Mouse (Mus musculus): Measurements from ENCODE around the gene Rassf1.

Gene Rassf1

GRCm38 (mm10) chr9:107596619-107597569, 45.5 kb downstream of the Rassf1 start:
- no peak for TF ChIP-seq GATA4 (IDR thresholded peaks at IDR 0.05; ENCODE audit: insufficient replicate concordance, low read length)

- TF ChIP-seq GATA4 (IDR thresholded peaks at IDR 0.05; ENCODE audit: insufficient replicate concordance, low read length) = no peak
Measured at GRCm38 (mm10) chr9:107598385-107598784, 47.0 kb downstream of the Rassf1 start.

- no peak for TF ChIP-seq GATA4 (IDR thresholded peaks at IDR 0.05; ENCODE audit: insufficient replicate concordance, low read length)
Measured at GRCm38 (mm10) chr9:107599433-107599832, 48.1 kb downstream of the Rassf1 start.

- no peak for TF ChIP-seq GATA4 (IDR thresholded peaks at IDR 0.05; ENCODE audit: insufficient replicate concordance, low read length)
Measured at GRCm38 (mm10) chr9:107599842-107600241, 48.5 kb downstream of the Rassf1 start.

GRCm38 (mm10) chr9:107600745-107601144, 49.4 kb downstream of the Rassf1 start:
- TF ChIP-seq GATA4 (IDR thresholded peaks at IDR 0.05; ENCODE audit: insufficient replicate concordance, low read length) = no peak

- no peak for TF ChIP-seq GATA4 (IDR thresholded peaks at IDR 0.05; ENCODE audit: insufficient replicate concordance, low read length)
Measured at GRCm38 (mm10) chr9:107601275-107601674, 49.9 kb downstream of the Rassf1 start.

- no peak; the same call in 1 of the 2 replicates for TF ChIP-seq GATA4 (IDR thresholded peaks at IDR 0.05; ENCODE audit: insufficient replicate concordance, low read length)
Measured at GRCm38 (mm10) chr9:107602068-107602648, 50.8 kb downstream of the Rassf1 start.

GRCm38 (mm10) chr9:107603251-107603650, 51.9 kb downstream of the Rassf1 start:
- no peak for TF ChIP-seq GATA4 (IDR thresholded peaks at IDR 0.05; ENCODE audit: insufficient replicate concordance, low read length)

- no peak for TF ChIP-seq GATA4 (IDR thresholded peaks at IDR 0.05; ENCODE audit: insufficient replicate concordance, low read length)
Measured at GRCm38 (mm10) chr9:107605041-107605661, 53.8 kb downstream of the Rassf1 start.

GRCm38 (mm10) chr9:107606591-107606990, 55.2 kb downstream of the Rassf1 start:
- TF ChIP-seq GATA4 (IDR thresholded peaks at IDR 0.05; ENCODE audit: insufficient replicate concordance, low read length) = no peak

GRCm38 (mm10) chr9:107607036-107607435, 55.7 kb downstream of the Rassf1 start:
- TF ChIP-seq GATA4 (IDR thresholded peaks at IDR 0.05; ENCODE audit: insufficient replicate concordance, low read length) = no peak

GRCm38 (mm10) chr9:107607653-107608245, 56.4 kb downstream of the Rassf1 start:
- TF ChIP-seq GATA4 (IDR thresholded peaks at IDR 0.05; ENCODE audit: insufficient replicate concordance, low read length) = no peak

GRCm38 (mm10) chr9:107608741-107609432, 57.5 kb downstream of the Rassf1 start, which contains the start of gene Sema3b:
Gene Sema3b (minus strand): TSS chr9:107609229.
- TF ChIP-seq GATA4 (IDR thresholded peaks at IDR 0.05; ENCODE audit: insufficient replicate concordance, low read length) = no peak

GRCm38 (mm10) chr9:107609433-107609830, 58.1 kb downstream of the Rassf1 start:
- TF ChIP-seq GATA4 (IDR thresholded peaks at IDR 0.05; ENCODE audit: insufficient replicate concordance, low read length) = no peak

All from liver, adult (tissue).